Mouse (Mus musculus): ENCODE data around the gene Sec1. TPM values are rescaled to one million over a fixed set of nuclear protein-coding genes. Genes with fewer than 3 reads are reported as not detected.

Sec1 gene
- total RNA-seq, 2 experiments from 2014 or later, result not detected

GRCm38 (mm10) chr7:45705873-45706281 is 11.7 kb upstream of the Sec1 start:
- no peak for ATAC-seq (ENCODE audit: poor library complexity, severe bottlenecking)

- no peak for ATAC-seq (ENCODE audit: poor library complexity, severe bottlenecking)
Measured at GRCm38 (mm10) chr7:45705443-45705864, 11.3 kb upstream of the Sec1 start.

GRCm38 (mm10) chr7:45704730-45705442 is 10.7 kb upstream of the Sec1 start, which contains the start of gene Dbp:
Gene Dbp (plus strand): TSS chr7:45705088.
- peak; percentile 77 for ATAC-seq (ENCODE audit: poor library complexity, severe bottlenecking)

GRCm38 (mm10) chr7:45704046-45704559 is 9.9 kb upstream of the Sec1 start:
- no peak for ATAC-seq (ENCODE audit: poor library complexity, severe bottlenecking)

- ATAC-seq (ENCODE audit: poor library complexity, severe bottlenecking), result no peak
Measured at GRCm38 (mm10) chr7:45703521-45704033, 9.4 kb upstream of the Sec1 start.

- ATAC-seq (ENCODE audit: poor library complexity, severe bottlenecking), result no peak
Measured at GRCm38 (mm10) chr7:45702809-45703520, 8.8 kb upstream of the Sec1 start.

- no peak for ATAC-seq (ENCODE audit: poor library complexity, severe bottlenecking)
Measured at GRCm38 (mm10) chr7:45702316-45702715, 8.1 kb upstream of the Sec1 start.

- no peak for ATAC-seq (ENCODE audit: poor library complexity, severe bottlenecking)
Measured at GRCm38 (mm10) chr7:45701607-45702006, 7.4 kb upstream of the Sec1 start.

- ATAC-seq (ENCODE audit: poor library complexity, severe bottlenecking), result no peak
Measured at GRCm38 (mm10) chr7:45701072-45701471, 6.9 kb upstream of the Sec1 start.

GRCm38 (mm10) chr7:45700301-45701015 is 6.3 kb upstream of the Sec1 start:
- ATAC-seq (ENCODE audit: poor library complexity, severe bottlenecking), result peak; percentile 36

- no peak for ATAC-seq (ENCODE audit: poor library complexity, severe bottlenecking)
Measured at GRCm38 (mm10) chr7:45699523-45700141, 5.4 kb upstream of the Sec1 start, which contains the start of gene Car11. Gene Car11 (plus strand): TSS chr7:45699843.

GRCm38 (mm10) chr7:45697894-45698293 is 3.7 kb upstream of the Sec1 start:
- ATAC-seq (ENCODE audit: poor library complexity, severe bottlenecking), result no peak

GRCm38 (mm10) chr7:45695098-45695497 is 896 bp upstream of the Sec1 start:
- ATAC-seq (ENCODE audit: poor library complexity, severe bottlenecking), result no peak

GRCm38 (mm10) chr7:45692364-45692763 is 1.8 kb downstream of the Sec1 start:
- ATAC-seq (ENCODE audit: poor library complexity, severe bottlenecking), result no peak

- no peak for ATAC-seq (ENCODE audit: poor library complexity, severe bottlenecking)
Measured at GRCm38 (mm10) chr7:45689800-45690199, 4.4 kb downstream of the Sec1 start.

- ATAC-seq (ENCODE audit: poor library complexity, severe bottlenecking), result peak; percentile 60
Measured at GRCm38 (mm10) chr7:45689099-45689498, 5.1 kb downstream of the Sec1 start.

GRCm38 (mm10) chr7:45686841-45687240 is 7.4 kb downstream of the Sec1 start:
- ATAC-seq (ENCODE audit: poor library complexity, severe bottlenecking), result no peak

- ATAC-seq (ENCODE audit: poor library complexity, severe bottlenecking), result no peak
Measured at GRCm38 (mm10) chr7:45685811-45686210, 8.4 kb downstream of the Sec1 start.

- ATAC-seq (ENCODE audit: poor library complexity, severe bottlenecking), result no peak
Measured at GRCm38 (mm10) chr7:45683396-45684050, 10.7 kb downstream of the Sec1 start, which contains the start of gene Ntn5. Gene Ntn5 (plus strand): TSS chr7:45684022.

All from megakaryocyte, adult 5-6 weeks (primary cell).